Mouse (Mus musculus) layer of hippocampus, postnatal 25 days (tissue): ENCODE results near the gene Card14. TPM values are rescaled to one million over a fixed set of nuclear protein-coding genes. Genes with fewer than 3 reads are reported as not detected.

Experiments
- DNase-seq, 2 experiments: peaks; one replicate each; pipeline ENCODE4 v3.0.0; 2022; ENCODE audit warnings: mixed read lengths in 2 of 2, low spot score in 1 of 2; ENCODE audit errors: extremely low spot score in 1 of 2
- microRNA-seq, 2 experiments: library from miRNA; unstranded; fragments of <30 nt; microRNA quantifications; one replicate each; pipeline ENCODE4 v1.2.0; 2021
- total RNA-seq, 2 experiments: library from RNA; stranded (reverse); gene quantifications; 2 replicates each; pipeline ENCODE4 v1.2.3; 2021

Gene Card14
- total RNA-seq, 2 experiments from 2014 or later: 0.52 to 0.98 TPM

DNA sequence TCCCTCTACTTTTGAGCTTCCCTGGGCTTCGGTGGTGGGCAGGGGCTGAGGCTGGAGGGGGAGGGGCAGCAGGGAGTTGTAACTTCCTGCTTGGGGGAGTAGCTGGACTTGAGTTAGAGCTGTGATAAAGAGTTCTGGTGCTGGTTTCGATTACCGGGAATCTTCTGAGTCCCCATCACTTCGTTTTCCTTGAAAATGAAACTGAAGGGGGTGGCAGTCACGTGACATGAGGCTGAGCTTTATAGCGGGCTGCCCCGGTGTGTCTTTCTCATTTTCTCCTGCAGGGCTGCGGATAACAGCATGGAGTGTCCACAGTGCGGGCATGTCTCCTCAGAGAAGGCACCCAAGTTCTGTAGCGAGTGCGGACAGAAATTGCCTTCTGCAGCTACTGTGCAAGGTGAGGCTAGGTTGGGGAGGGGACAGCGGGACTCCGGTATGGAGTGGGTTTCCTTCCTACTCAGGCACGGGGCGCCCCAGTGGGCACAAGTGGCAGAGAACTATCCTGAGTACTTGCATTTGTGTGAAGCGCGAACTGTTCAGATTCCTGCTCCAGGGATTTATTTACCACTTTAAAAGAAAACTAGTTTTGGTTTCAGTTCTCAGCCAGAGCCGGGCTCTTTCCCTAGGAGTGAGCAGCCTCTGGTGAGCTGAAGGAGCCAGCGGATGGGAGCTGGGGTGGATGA is 85.4 kb downstream of the Card14 start, which contains the start of gene Rnf213:
TSS of gene Rnf213 (plus strand) at position 301 of the 683 bp plus-strand sequence.
- DNase-seq: peak in 1 of 2 experiments; percentile 7

DNA sequence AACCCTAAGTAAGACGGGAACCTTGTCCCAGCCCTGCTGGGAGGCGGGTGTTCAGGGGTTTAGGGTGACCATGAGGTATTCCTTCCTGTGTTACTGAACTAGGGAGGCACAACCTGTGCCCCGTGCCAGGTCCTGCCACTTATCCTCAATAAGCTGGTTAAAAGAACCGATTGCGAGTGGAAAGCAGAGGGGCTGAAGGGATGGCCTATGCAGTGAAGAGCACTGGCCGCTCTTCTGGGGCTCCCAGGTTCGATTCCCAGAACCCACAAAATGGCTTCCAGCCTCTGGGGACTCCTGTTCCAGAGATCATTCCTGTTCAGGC is 85.9 kb downstream of the Card14 start:
- DNase-seq: no peak

DNA sequence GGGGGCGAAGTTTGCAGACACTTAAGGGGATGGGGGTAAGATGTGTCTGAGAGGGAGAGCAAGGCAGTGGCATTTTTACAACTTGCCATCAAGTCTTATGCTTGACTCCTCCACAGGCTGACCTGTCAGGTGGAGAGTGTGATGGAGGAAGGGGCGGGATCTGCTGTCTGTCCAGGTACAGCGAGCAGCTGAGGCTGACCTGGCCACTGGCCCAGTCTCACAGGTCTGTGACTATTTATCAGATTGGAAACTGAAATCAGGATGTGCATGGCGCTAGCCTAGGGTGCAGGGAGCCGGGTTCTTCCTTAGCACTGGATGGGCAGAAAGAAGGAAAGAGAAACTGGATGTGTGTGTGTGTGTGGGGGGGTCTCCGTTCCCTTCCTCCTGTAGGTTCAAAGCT is 86.6 kb downstream of the Card14 start:
- DNase-seq: no peak

Small RNA genes lying within 50 kb of the gene (microRNA-seq; reads per million reads assigned to microRNA genes)
- 0 reads per million in 2 experiments for gene Mir1932

Other genes starting within 250 kb of the Card14 start
- 10 to 100 TPM; 62.1 to 67.7 TPM for gene Cbx4, start 221.5 kb upstream of the Card14 start, total RNA-seq
- 10 to 100 TPM; 53.6 to 55.9 TPM for gene Tbc1d16, start 79.3 kb upstream of the Card14 start, total RNA-seq
- gene Ccdc40, start 79.2 kb upstream of the Card14 start, total RNA-seq: 1 to 10 TPM; 1.5 to 5.5 TPM
- gene Gaa, start 39.9 kb upstream of the Card14 start, total RNA-seq: 100 to 1,000 TPM; 304 to 308 TPM
- gene Eif4a3, start 7.7 kb upstream of the Card14 start, total RNA-seq: 10 to 100 TPM; 82.2 to 91.7 TPM
- gene Sgsh, start 47.8 kb downstream of the Card14 start, total RNA-seq: 1 to 10 TPM; 5.0 to 5.1 TPM
- gene Slc26a11, start 47.8 kb downstream of the Card14 start, total RNA-seq: 1 to 10 TPM; 5.3 to 6.4 TPM
- gene Rnf213, start 85.3 kb downstream of the Card14 start, total RNA-seq: 1 to 10 TPM; 3.6 to 4.3 TPM
- 10 to 100 TPM; 35.6 to 38.2 TPM for gene Endov, start 183.6 kb downstream of the Card14 start, total RNA-seq
- gene Nptx1, start 240.0 kb downstream of the Card14 start, total RNA-seq: 100 to 1,000 TPM; 388 to 423 TPM